Mouse (Mus musculus) liver, adult 2 months (tissue): Measurements from ENCODE around the gene Wfdc3.

Source experiments
- CTCF ChIP-seq: fragments of 200-500 bp; IDR thresholded peaks from 2 replicates; pipeline ENCODE4 v1.5.1; 2011; ENCODE audit warnings: low read depth, low read length, control low read depth
- POLR2A ChIP-seq: fragments of 200-500 bp; IDR thresholded peaks from 2 replicates; pipeline ENCODE4 v1.6.1; 2011; ENCODE audit warnings: low read length, control low read depth; ENCODE audit not compliant: insufficient read depth; ENCODE audit errors: extremely low read depth

- TF ChIP-seq POLR2A (no peak), CTCF (no peak)
Measured at GRCm38 (mm10) chr2:164684807-164685206, 60.9 kb downstream of the Wfdc3 start, which contains the start of gene Wfdc13.
